Mouse (Mus musculus) myocyte (in vitro differentiated cells): Measurements from ENCODE around the gene Ttc28. TPM values are rescaled to one million over a fixed set of nuclear protein-coding genes. Genes with fewer than 3 reads are reported as not detected.
"Not testable (repeated sequence)": the region's sequence is repeated elsewhere in the genome, so short reads cannot be mapped to it uniquely, and the experiment has no call there.

Experiments
- H3K27me3 ChIP-seq: one replicate; pipeline ENCODE4 v1.6.1; 2011; ENCODE audit not compliant: control insufficient read depth, insufficient read depth, insufficient read length
- H3K36me3 ChIP-seq: one replicate; pipeline ENCODE4 v1.6.1; 2011; ENCODE audit not compliant: control insufficient read depth, insufficient read depth
- H3K4me2 ChIP-seq: one replicate; pipeline ENCODE4 v1.6.1; 2011; ENCODE audit warnings: low read depth, control low read depth
- H3K4me3 ChIP-seq: one replicate; pipeline ENCODE4 v1.5.1; 2011; ENCODE audit warnings: mild to moderate bottlenecking, control low read depth, moderate library complexity
- H3K79me2 ChIP-seq: one replicate; pipeline ENCODE4 v1.6.1; 2011; ENCODE audit not compliant: control insufficient read depth, insufficient read depth
- H3ac ChIP-seq: one replicate; pipeline ENCODE4 v1.6.1; 2011; ENCODE audit not compliant: control insufficient read depth, insufficient read length
- CEBPB ChIP-seq: IDR thresholded peaks from 2 replicates; pipeline ENCODE4 v1.6.1; 2011; ENCODE audit warnings: mild to moderate bottlenecking, moderate library complexity; ENCODE audit not compliant: poor library complexity, insufficient read depth, severe bottlenecking
- E2F4 ChIP-seq: IDR thresholded peaks from one replicate; pipeline ENCODE4 v1.6.1; 2011; ENCODE audit warnings: mild to moderate bottlenecking, control low read depth, moderate library complexity; ENCODE audit not compliant: insufficient read depth
- MAX ChIP-seq: IDR thresholded peaks from one replicate; pipeline ENCODE4 v1.6.1; 2011; ENCODE audit warnings: low read depth, mild to moderate bottlenecking, control low read depth
- MYOD1 ChIP-seq, 3 experiments: IDR thresholded peaks; one replicate each; pipeline ENCODE4 v1.6.1; 2011; ENCODE audit warnings: control low read depth in 2 of 3, low read depth in 2 of 3, mild to moderate bottlenecking in 2 of 3, moderate library complexity in 1 of 3; ENCODE audit not compliant: insufficient read length in 2 of 3, control insufficient read depth in 1 of 3
- MYOG ChIP-seq, 3 experiments: IDR thresholded peaks; one replicate each; pipeline ENCODE4 v1.6.1; 2011; ENCODE audit warnings: control low read depth in 2 of 3, low read depth in 2 of 3, mild to moderate bottlenecking in 2 of 3; ENCODE audit not compliant: insufficient read length in 2 of 3, control insufficient read depth in 1 of 3, insufficient read depth in 1 of 3
- POLR2A ChIP-seq: IDR thresholded peaks from one replicate; pipeline ENCODE4 v1.6.1; 2011; ENCODE audit warnings: low read depth, mild to moderate bottlenecking, control low read depth, moderate library complexity; ENCODE audit not compliant: insufficient read length
- POLR2AphosphoS2 ChIP-seq: IDR thresholded peaks from one replicate; pipeline ENCODE4 v1.6.1; 2011; ENCODE audit warnings: low read depth, control low read depth; ENCODE audit not compliant: insufficient read length
- REST ChIP-seq: IDR thresholded peaks from one replicate; pipeline ENCODE4 v1.6.1; 2011; ENCODE audit warnings: mild to moderate bottlenecking, control low read depth, moderate library complexity; ENCODE audit not compliant: insufficient read depth, insufficient read length
- SRF ChIP-seq: IDR thresholded peaks from one replicate; pipeline ENCODE4 v1.6.1; 2011; ENCODE audit warnings: low read depth; ENCODE audit not compliant: control insufficient read depth, insufficient read length
- TCF12 ChIP-seq: IDR thresholded peaks from one replicate; pipeline ENCODE4 v1.6.1; 2011; ENCODE audit warnings: mild to moderate bottlenecking, control low read depth; ENCODE audit not compliant: poor library complexity, insufficient read depth, severe bottlenecking
- TCF3 ChIP-seq: IDR thresholded peaks from one replicate; pipeline ENCODE4 v1.6.1; 2011; ENCODE audit warnings: low read depth, control low read depth; ENCODE audit not compliant: insufficient read length
- USF1 ChIP-seq: IDR thresholded peaks from one replicate; pipeline ENCODE4 v1.6.1; 2011; ENCODE audit warnings: low read depth, mild to moderate bottlenecking, control low read depth, moderate library complexity
- polyA plus RNA-seq: library from polyadenylated mRNA; unstranded; fragments of >200 nt; fragmentation: generic; extraction: Trizol; gene quantifications from one replicate; pipeline ENCODE4 v1.2.1, GENCODE M21; 2012; ENCODE audit warnings: missing spikeins

The Ttc28 gene
- polyA plus RNA-seq, 1 experiment: 8.5 TPM

DNA sequence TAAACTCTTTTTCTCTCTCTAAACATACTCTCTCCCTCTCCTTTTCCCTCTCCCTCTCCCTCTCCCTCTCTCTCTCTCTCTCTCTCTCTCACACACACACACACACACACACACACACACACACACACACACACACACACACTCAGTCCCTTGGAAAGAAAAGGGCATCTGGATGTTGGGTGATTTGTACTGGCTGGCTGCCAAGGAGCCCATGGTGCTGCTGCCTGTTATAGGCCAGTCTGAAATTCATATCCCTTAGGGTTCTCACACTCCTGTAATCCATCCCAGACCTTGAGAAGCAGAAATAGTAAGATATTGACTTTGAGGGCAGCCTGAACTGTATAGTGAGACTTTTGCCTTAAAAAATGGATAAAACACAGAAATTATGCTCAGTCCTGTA is 4.9 kb upstream of the Ttc28 start:
- no peak overlapping the region for H3K4me2 ChIP-seq
- H3K4me3 ChIP-seq: no peak overlapping the region
- H3K36me3 ChIP-seq: no peaks in the 10 kb centered on the region
- H3K27me3 ChIP-seq: no peaks in the 10 kb centered on the region
- TF ChIP-seq SRF: no peak
- TF ChIP-seq MYOD1 (IDR thresholded peaks at IDR 0.05; ENCODE audit: control insufficient read depth in 1 of 3, insufficient read length in 2 of 3, low read depth in 2 of 3): no peak
- no peak for TF ChIP-seq TCF12
- no peak for TF ChIP-seq MYOG (IDR thresholded peaks at IDR 0.05; ENCODE audit: control insufficient read depth in 1 of 3, insufficient read depth in 1 of 3, insufficient read length in 2 of 3, low read depth in 2 of 3)
- TF ChIP-seq CEBPB: no peak
- TF ChIP-seq TCF3: no peak
- no peak for TF ChIP-seq POLR2A
- TF ChIP-seq REST: no peak
- no peak for TF ChIP-seq E2F4
- TF ChIP-seq MAX: no peak
- TF ChIP-seq POLR2AphosphoS2: no peak
- no peak for TF ChIP-seq USF1
- H3ac ChIP-seq: no peak overlapping the region
- no peaks in the 10 kb centered on the region for H3K79me2 ChIP-seq

GRCm38 (mm10) chr5:110875286-110875685 is 4.3 kb upstream of the Ttc28 start:
- H3K4me2 ChIP-seq: no peak overlapping the region
- TF ChIP-seq E2F4 (no peak), POLR2A (no peak), SRF (no peak), REST (no peak), POLR2AphosphoS2 (no peak), CEBPB (no peak), MAX (no peak), TCF3 (no peak), TCF12 (no peak), MYOD1 (IDR thresholded peaks at IDR 0.05; ENCODE audit: control insufficient read depth in 1 of 3, insufficient read length in 2 of 3, low read depth in 2 of 3) (no peak), MYOG (IDR thresholded peaks at IDR 0.05; ENCODE audit: control insufficient read depth in 1 of 3, insufficient read depth in 1 of 3, insufficient read length in 2 of 3, low read depth in 2 of 3) (no peak), USF1 (no peak)

GRCm38 (mm10) chr5:110877666-110878505 is 1.7 kb upstream of the Ttc28 start:
- Histone ChIP-seq H3ac (no peak overlapping the region), H3K27me3 (no peaks in the 10 kb centered on the region), H3K79me2 (no peaks in the 10 kb centered on the region)

More at GRCm38 (mm10) chr5:110875286-110875685, 4.3 kb upstream of the Ttc28 start:
- Histone ChIP-seq H3K79me2 (no peaks in the 10 kb centered on the region), H3K27me3 (no peaks in the 10 kb centered on the region), H3K4me3 (no peak overlapping the region), H3ac (no peak overlapping the region), H3K36me3 (no peaks in the 10 kb centered on the region)

DNA sequence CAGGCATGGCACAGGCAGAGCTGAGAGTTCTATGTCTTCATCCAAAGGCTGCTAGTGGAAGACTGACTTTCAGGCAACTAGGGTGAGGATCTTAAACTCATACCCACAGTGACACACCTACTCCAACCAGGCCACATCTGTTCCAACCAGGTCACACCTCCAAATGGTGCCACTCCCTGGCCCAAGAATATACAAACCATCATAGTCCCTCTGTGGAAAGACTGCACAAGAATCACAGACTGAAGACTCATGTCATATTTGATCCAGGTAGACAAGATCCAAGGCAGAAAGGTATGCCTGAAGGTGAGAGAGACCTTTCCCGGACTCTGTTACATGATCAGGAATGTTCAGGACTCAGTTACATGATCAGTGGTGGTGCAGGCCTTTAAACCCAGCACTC is 1.1 kb upstream of the Ttc28 start:
- H3ac ChIP-seq, H3K36me3 ChIP-seq, H3K27me3 ChIP-seq, H3K79me2 ChIP-seq, H3K4me2 ChIP-seq: not testable (repeated sequence)
- peak overlapping the region; percentile 31 for H3K4me3 ChIP-seq

More at GRCm38 (mm10) chr5:110877666-110878505, 1.7 kb upstream of the Ttc28 start:
- no peak for TF ChIP-seq TCF12
- no peak overlapping the region for H3K4me2 ChIP-seq
- no peaks in the 10 kb centered on the region for H3K36me3 ChIP-seq
- H3K4me3 ChIP-seq: no peak overlapping the region

GRCm38 (mm10) chr5:110879042-110879441 is 561 bp upstream of the Ttc28 start:
- TF ChIP-seq MAX (no peak), POLR2AphosphoS2 (no peak), TCF12 (no peak), CEBPB (no peak), POLR2A (no peak), E2F4 (no peak), TCF3 (no peak), REST (no peak), USF1 (no peak), SRF (no peak), MYOG (IDR thresholded peaks at IDR 0.05; ENCODE audit: control insufficient read depth in 1 of 3, insufficient read depth in 1 of 3, insufficient read length in 2 of 3, low read depth in 2 of 3) (no peak), MYOD1 (IDR thresholded peaks at IDR 0.05; ENCODE audit: control insufficient read depth in 1 of 3, insufficient read length in 2 of 3, low read depth in 2 of 3) (no peak)
- Histone ChIP-seq H3K27me3 (no peaks in the 10 kb centered on the region), H3ac (peak overlapping the region; percentile 84), H3K4me2 (peak overlapping the region; percentile 89), H3K79me2 (no peaks in the 10 kb centered on the region), H3K4me3 (peak overlapping the region; percentile 31), H3K36me3 (no peaks in the 10 kb centered on the region)
